Mouse (Mus musculus) layer of hippocampus, adult 11-12 months (tissue): ENCODE results near the gene Zbtb16.

Experiments
- DNase-seq: peaks from one replicate; pipeline ENCODE4 v3.0.0; 2022; ENCODE audit warnings: low spot score

Gene Zbtb16

DNA sequence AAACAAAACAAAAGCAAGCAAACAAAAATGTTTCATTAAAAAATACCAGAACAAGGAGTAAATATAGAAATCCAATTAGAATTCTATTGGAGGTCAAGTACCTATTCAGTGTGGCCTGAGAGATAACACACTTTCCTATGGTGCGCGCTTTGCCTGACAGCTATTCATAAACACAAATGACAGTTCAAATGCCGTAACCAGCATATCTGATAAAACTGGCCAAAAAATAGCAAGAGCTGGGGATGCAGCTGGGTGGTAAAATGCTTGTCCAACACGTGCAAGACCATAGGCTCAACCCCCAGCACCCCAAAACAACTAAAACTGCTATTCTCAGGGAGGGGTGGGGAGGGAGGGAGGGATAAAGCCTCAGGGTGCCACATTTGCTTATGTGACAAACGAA lies 33.6 kb downstream of the Zbtb16 start:
- DNase-seq, result no peak

DNA sequence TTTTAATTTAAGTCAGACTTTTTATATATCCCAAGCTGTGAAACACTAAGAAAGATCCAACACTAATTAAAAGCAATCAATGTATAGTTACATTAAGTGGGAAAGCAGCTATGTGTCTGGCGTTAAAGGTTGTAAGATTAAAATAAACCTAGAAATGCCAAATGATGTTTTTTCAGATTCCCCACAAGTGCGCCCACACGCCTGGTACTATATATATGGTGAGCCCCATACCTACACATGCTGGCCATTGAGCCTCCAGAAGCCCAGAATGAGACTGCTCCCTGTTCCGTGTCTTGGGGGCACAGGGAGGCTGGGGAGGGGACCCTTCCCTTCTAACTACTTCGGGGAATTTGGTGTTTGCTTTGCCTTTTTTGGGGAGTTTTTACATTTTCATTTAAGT lies 34.7 kb downstream of the Zbtb16 start:
- DNase-seq, result no peak

DNA sequence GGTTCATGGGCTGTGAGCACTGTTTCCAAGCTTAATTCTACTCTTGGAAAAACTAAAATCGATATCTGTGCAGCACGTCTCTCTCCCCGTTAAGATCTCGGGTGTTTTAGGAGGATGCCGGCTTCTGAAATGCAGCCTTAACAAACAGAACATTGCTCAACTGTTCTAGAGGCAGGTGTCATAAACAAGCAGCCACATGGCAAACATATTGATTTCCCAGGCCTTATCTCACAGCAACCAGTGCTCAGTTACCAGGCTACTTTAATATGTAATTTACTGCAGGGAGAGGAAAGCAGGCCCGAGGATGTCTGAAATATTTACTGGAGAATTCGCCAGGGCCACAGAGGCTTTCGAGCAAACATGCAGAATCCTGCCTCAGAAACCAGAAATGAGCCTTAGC lies 35.4 kb downstream of the Zbtb16 start:
- no peak for DNase-seq

DNA sequence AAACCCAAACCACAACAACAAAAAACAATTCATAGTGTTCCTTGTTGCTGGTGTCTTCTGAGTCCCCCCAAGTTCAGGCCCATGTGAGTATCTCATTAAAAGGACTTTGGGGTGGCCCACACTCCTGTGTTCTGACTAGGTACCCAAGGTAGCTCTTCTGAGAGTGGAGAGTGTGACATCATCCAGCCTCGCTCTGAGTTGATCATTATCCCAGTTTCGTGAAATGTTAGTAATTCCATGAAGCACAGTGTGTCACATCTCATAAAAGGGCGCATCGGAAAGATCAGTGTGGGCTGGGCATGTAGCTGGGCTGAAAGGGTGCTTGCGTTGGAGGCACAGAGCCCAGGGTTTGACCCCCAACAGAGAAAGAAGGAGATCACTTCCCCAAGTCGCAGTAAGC lies 38.0 kb downstream of the Zbtb16 start:
- DNase-seq, result no peak

DNA sequence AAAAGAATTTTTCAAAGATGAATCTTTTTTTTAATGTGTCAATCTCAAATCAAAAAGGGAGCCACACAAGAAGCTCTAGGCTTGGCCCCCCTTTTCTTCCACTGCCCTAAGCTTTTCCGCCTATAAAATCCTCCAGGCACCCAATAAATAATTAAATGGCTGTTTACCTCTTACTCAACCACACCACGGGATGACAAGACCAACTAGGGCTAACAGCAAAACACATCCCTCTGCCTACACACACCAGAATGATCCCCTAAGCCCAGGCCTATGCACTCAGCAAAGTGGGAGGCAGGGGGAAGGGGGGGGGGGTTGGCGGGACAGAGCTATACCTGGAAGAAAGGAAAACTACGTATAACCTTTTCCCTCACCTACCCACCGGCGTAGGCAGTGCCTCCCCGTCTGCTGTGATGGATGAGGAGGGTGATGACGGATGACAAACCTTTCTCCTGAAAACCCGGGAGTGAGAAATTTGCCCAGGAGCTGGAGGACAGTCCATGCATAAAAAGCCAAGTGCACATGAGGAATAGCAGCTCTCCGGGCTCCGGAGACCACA lies 39.7 kb downstream of the Zbtb16 start:
- DNase-seq, result no peak

DNA sequence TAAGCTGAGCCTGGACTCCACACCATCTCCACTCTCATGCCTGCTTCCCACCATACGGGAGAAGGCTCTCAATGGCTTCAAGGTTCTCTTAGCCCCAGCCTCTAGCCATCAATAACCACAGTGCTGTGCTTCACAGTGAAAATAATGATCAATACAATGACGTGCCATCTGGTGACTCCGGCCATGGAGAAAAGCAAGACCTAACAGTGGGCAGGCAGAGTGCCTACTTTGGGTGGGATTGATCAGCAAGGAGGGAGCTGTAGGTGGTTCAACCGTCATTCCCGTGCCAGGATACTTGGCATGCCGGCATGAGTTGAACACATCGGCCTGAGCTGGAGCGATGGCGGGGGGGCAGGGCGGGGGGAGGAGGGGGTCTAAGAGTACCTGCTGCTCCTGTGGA lies 40.3 kb downstream of the Zbtb16 start:
- DNase-seq, result no peak

DNA sequence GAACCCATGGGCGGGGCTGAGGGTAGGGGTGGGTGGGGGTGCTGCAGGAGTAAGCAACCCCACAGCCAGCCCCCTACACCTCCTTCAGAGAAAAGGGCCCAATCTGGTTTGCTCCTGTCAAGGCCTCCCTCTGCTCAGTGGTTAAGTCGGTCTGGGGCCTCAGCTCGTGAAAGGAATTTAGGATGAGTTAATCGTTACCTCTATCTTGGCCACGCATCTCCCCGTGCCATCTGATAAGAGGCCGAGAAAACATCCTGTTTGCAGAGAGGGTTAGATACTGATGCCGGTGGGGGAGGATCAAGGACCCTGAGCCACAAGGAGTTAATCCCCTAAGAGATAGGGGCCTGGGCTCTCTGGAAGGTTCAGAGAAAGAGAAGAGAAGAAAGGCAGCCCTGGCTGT lies 40.9 kb downstream of the Zbtb16 start:
- DNase-seq, result no peak

DNA sequence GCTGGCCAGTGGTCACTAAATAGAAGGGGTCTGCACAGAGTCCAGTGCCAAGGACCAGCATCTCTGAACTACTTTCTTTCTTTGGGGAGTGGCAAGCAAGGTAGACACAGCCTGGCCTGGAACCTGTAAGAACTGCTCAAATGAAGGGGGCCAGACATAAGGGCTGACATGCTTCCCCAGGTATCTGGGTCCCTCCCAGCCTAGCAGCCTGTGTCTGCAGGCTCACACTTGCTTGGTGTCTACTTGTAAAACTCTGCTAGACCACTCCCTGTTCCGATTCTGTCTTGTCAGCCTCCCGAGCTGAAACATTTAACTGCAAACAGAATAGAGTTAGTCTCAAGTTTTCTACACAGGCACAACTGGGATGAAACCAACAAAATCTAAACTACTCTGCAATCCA lies 41.6 kb downstream of the Zbtb16 start:
- no peak for DNase-seq

DNA sequence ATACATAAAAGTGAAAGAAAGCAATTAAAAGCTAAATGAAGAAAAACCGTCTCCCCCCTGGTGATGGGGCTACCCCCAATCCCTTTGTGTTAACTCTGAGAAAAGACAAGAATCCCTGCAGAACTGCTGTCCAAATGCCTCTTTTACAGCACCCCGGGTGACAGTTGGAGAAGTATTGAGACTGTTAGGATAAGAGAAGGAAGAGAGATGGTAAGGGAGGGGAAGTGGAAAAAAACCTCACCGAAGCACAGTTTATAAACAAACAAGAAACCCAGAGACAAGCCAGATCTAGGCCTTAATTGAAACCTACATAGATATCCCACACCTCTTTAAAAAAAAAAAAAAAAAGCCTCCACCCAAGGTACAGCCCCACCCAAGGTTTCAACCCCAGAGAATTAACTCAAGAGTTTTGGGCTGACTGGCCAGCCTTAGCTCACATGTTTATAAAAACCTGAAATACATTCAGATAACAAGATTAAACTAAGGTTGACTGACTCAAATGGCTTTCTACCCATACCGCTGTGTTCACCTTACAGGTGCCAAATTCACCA lies 42.3 kb downstream of the Zbtb16 start:
- DNase-seq, result no peak

DNA sequence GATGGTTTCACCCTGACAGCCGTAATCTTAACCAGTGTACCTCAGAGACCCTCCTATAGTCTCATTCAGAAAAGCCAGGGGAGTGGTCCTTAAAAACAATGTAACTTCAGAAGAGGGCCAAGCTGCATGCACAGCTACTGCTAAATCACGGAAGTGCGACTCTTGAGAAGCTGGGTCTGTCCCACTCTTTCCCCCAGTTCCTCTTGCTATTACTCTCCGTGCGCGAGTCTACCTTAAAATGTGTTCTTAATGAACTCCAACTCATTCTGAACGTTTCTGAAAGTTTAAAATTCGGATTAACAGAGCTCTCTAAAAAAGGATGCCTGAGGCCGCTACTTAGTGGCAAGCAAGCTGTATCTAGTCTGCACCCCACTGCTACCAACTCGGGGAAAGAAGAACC lies 45.4 kb downstream of the Zbtb16 start:
- no peak for DNase-seq

DNA sequence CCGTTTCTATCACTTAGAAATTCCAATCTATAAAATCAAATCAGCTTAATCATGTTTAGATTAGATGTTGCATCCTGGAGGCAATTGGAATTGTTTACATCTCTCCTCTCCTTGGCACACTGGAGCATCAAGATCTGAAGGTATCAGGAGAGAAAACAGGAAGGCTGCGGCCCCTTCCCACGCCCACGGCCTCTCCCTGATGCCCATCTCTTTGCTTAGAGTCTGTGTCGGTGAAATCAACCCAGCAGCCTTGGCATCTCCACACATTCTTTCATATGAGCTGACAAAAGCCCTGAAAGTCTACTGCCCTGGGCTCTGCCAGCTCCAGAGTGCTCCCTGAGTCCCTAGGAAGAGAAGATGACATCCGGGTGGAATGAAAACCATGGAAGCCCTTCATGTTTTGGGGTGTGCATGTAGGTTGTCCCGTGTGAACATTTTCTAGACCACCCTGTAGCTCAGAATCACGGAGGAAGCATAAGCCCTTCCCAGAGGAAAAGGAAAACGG lies 48.1 kb downstream of the Zbtb16 start:
- no peak for DNase-seq

DNA sequence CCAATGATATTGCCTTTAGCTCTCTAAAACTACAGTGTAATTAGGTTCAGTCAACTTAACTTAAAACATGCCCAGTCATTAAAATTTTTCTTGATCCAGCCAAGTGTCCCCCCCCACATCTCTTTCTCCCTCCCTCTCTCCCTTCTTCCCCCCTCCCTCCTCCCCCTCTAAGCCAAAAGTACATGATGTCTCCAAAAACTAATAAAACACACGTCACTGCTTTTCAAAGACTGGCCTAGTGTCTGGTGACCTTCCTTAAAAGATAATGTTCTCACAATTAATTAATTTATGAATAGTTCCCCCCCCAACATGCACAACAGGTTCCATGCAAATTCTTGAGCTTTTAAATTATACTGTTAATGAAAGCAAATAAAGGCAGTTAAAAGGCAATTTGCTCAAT lies 48.7 kb downstream of the Zbtb16 start:
- DNase-seq, result no peak

DNA sequence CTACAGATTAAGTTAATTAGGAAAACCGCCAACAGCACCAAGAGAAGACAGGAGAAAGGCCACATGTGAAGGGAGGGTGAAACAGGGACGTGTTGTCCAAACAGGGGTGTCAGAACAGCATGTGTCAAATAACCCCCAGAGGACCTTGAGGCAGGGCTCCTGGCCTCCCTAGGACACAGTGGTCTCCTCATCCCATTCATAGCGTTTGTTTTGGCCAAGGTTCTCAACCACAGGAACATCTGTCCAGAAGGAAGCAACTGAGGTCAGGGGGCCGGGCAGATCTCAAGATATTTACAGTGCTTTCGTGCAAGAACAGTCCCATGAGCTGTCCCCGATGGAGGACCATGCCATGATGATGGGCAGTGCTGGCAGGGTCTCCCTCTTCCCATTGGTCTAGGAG lies 49.2 kb downstream of the Zbtb16 start:
- no peak for DNase-seq

DNA sequence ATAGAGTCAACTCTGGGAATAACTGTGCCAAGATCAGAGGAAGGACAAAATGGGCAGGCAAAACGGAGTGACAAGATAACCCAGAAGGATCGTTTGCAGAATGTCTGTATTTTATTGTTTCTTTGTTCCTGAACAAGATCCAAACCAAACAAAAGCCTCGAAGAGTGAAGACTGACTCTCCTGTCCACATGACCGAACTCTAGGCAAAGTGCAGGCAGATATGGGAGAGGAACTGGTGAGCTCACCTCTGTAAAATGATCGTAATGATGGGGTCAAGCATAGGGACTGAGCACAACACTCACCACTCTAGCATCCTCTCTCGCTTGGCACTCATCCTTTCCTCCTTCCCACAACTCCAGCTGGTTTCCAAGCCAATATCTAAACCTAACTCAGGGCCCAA lies 51.1 kb downstream of the Zbtb16 start:
- DNase-seq, result no peak

DNA sequence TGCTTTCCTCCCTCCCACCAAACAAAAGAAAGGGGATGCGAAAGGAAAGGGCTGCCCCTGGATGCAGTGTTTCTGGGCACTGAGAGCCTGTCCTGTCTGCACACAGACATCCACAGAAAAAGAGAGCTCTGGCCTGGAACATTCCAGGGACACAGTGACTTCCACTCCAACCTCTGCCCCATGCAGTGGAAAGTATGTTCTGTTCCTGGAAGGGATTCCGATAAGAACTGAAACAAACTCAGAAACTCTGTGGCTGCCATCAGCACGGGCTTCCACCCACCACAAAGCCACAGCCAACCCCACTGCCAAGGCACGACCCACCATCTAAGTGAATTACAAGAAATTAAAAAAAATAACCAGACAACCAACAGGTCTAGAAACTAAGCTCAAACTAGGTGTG lies 52.7 kb downstream of the Zbtb16 start:
- DNase-seq, result no peak

DNA sequence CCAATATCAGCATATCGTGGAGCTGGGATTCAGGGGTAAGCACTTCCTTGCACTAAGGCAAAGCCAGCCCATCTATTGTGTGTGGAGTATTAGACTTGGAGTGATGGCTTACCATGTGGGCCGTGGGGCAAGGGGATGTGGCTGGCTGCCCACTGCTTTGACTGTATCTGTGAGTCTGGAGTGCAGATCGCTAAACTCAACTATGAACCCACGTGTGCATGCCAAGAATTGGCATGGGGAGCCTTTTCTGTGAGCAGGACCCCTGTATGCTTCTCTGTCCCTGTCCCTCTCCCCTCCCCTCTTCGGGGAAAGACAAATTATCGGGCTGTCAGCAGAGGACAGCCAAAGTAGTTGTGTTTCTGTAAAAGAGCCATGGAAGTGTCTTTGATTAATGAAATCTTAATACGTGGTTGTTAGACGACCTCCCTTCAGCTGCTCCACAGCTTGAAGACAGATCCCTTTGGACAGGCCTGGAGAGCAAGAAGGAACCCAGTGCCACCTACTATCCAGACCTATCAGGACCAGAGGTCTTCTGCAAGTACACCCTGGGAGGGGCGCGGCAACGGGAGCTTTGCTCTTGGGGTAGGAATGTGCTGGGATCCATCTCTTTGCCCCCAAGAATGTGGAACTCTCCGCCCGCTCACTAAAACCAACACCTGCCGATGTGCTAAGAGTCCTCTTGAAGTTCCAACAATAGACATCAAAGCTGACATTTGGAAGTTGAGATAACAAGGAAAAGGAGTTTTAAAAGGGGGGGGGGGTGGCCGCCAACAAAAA lies 53.5 kb downstream of the Zbtb16 start:
- DNase-seq, result no peak

DNA sequence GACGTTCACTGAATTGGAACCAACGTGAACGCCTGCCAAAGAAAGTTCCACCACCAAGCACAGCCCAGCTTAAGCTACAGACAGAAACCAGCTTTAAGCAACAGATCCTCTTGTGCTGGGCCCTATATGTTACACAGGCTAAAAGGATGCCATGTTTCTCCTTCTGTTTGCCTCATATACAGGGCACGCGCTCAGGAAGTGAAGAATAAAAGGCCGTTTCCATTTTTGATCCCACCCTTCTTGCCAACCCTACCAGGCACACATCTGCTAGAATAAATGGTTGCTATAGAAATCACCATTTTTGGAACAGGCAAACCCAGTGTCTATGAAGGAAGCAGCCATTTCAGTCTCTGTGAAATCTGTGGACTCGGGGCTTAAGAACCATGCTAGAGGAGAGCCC lies 59.8 kb downstream of the Zbtb16 start:
- DNase-seq, result peak; percentile 65

DNA sequence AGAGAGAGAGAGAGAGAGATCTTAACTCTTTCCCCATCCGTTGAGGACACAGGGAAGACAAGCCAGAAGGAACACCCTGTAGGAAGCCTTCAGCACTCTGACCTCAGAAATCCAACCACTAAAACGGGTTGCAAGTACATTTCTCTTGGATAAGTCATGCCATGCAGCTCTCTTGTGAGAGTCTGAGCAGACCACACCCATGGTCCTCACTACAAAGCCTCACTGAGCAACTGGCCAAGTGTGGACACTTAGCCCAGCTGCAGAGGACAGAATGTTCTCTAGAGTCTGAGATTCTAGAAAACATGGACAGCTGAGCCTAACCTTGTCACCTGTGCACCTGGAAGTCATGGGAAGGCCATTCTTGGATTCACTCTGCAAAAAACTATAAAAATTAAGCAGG lies 60.5 kb downstream of the Zbtb16 start:
- no peak for DNase-seq

DNA sequence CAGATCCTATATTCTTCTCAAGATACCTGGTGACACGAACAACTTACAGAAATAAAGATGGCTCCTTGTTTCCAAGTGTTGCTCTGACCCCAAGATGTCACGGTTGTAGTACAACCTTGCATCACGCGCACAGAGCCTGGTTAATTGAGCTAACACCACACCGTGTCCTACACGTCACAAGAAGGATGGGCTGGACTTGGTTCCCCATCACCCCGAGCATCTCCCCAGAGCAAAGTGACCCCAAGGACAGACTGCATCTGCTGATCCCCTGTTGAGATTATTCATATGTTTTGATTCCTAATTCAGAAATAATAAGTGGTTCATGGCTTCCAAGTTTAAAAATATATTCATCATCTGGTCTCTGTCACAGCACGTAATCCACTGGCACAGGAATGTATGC lies 62.3 kb downstream of the Zbtb16 start:
- DNase-seq, result no peak

DNA sequence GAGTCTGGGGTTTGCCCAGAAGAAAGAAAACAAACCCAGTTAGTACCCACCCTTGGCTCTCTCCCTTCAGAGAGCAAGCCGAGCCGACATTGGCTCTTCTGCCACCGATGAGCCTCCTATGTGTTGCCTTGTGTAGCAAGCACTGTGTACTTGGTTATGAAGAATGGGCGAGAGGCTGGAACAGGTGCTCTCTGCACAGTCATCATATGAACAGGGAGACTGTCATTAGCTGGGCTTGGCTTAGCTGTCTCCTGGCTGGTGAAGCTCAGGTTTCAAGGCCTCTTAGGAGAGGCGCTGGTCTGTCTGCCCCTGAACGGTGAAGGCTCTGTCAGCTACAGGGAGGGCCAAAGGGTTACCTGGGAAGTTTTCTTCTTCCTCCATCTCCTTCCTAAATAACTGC lies 62.9 kb downstream of the Zbtb16 start:
- no peak for DNase-seq

DNA sequence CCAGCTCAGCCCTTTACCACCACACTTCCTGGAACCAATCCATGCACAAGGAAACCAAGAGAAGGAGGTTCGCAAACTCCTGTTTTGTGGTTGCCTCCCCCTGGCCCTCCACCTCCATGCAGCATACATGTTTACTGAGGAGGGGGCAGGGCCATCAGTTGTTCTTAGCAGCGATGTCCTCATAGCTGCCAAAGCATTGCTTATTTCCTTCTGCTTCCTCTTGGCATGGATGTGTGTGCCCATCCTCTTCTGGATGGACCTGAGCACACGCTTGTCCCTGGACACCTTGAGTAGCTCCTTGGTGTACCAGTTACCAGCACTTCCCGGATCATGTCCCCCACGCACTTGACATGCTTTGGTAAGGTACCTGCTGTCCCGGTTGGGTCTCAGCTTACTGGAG lies 64.5 kb downstream of the Zbtb16 start:
- no peak for DNase-seq

DNA sequence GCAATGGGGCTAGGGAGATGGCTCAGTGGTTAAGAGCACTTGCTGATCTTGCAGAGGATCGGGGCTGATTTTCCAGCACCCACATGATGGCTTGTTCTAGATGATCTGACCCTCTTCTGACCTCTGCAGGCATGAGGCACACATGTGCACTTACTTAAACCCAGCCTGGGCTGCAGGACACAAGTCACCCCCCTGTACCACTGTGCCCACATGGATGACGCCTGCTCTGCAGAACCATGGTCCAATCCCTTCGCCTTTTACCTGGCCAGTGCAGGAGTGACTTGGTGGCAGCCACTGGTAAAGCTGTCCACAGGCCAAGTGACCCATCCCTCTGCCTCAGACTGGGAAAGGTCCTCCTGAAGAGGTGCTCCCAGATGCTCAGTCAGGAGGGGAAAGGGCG lies 67.1 kb downstream of the Zbtb16 start:
- DNase-seq, result no peak

DNA sequence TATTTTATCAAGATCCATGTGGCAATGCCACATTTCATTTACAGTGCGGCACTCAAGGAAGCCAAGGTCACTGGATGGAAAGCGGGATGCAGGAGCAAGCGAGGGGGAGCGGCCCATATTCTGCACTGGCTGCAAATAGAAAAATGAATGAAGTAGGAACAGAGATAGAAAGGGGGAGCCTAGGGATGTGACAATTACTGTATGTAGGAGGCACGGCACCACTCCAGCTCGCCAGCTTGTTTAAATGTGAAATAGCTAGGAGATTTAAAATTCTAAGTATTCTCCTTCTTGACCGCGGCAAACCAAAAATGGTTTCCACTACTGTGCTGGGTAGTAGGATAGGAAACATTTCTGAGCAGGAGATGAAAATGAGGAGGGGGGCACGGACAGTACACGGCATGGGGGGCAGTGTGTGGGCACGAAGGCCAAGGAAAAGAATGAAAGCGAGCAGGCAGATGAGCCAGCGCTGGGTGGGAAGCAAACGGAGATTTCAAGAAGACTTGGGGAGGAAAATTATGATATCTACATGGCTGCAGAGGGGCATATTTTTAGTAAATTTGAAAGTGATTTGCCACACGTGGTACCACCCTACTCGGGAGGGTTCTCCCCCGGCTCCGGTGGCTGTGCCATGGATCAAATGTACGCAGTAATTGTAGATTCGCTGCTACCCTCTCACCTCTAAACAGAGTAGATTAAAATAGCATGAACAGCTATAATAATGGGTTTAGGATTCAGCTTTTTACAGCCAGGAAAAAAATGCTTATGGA lies 68.2 kb downstream of the Zbtb16 start:
- DNase-seq, result peak; percentile 59
